Mouse (Mus musculus) C2C12 (cell line): ENCODE data around the gene Ptprm. TPM values are rescaled to one million over a fixed set of nuclear protein-coding genes. Genes with fewer than 3 reads are reported as not detected.

Experiments
- H3K27me3 ChIP-seq: one replicate; pipeline ENCODE4 v1.6.1; 2011; ENCODE audit not compliant: control insufficient read depth, insufficient read depth, insufficient read length
- H3K36me3 ChIP-seq: one replicate; pipeline ENCODE4 v1.6.1; 2011; ENCODE audit not compliant: control insufficient read depth, insufficient read depth
- H3K4me3 ChIP-seq: one replicate; pipeline ENCODE4 v1.5.1; 2011; ENCODE audit warnings: mild to moderate bottlenecking, control low read depth; ENCODE audit not compliant: poor library complexity, insufficient read depth, severe bottlenecking
- H3K79me2 ChIP-seq: one replicate; pipeline ENCODE4 v1.6.1; 2011; ENCODE audit not compliant: control insufficient read depth, insufficient read depth
- H3K79me3 ChIP-seq: one replicate; pipeline ENCODE4 v1.6.1; 2011; ENCODE audit warnings: low read depth, control low read depth
- H3ac ChIP-seq: one replicate; pipeline ENCODE3; 2011; ENCODE audit warnings: low read depth; ENCODE audit not compliant: control insufficient read depth, insufficient read length
- CEBPB ChIP-seq: IDR thresholded peaks from one replicate; pipeline ENCODE4 v1.6.1; 2011; ENCODE audit warnings: low read depth, mild to moderate bottlenecking, control low read depth, moderate library complexity
- CTCF ChIP-seq: IDR thresholded peaks from one replicate; pipeline ENCODE4 v1.5.1; 2011; ENCODE audit not compliant: control insufficient read depth, insufficient read depth, insufficient read length
- FOSL1 ChIP-seq: IDR thresholded peaks from one replicate; pipeline ENCODE4 v1.8.0; 2011; ENCODE audit warnings: mild to moderate bottlenecking, low read length; ENCODE audit not compliant: poor library complexity, insufficient read depth, severe bottlenecking
- MAX ChIP-seq: IDR thresholded peaks from one replicate; pipeline ENCODE4 v1.6.1; 2011; ENCODE audit warnings: mild to moderate bottlenecking, control low read depth
- MYOD1 ChIP-seq: IDR thresholded peaks from one replicate; pipeline ENCODE4 v1.6.1; 2011; ENCODE audit warnings: low read depth; ENCODE audit not compliant: control insufficient read depth, insufficient read length
- MYOG ChIP-seq: IDR thresholded peaks from one replicate; pipeline ENCODE4 v1.6.1; 2011; ENCODE audit not compliant: control insufficient read depth, insufficient read length; ENCODE audit errors: extremely low read depth
- USF1 ChIP-seq: IDR thresholded peaks from one replicate; pipeline ENCODE4 v1.6.1; 2011; ENCODE audit warnings: low read depth, mild to moderate bottlenecking, control low read depth, moderate library complexity
- polyA plus RNA-seq: library from polyadenylated mRNA; unstranded; fragments of >200 nt; fragmentation: generic; extraction: Trizol; gene quantifications from one replicate; pipeline ENCODE4 v1.2.1, GENCODE M21; 2012; ENCODE audit warnings: missing spikeins

Ptprm gene
- polyA plus RNA-seq, 1 experiment, result 4.4 TPM

DNA sequence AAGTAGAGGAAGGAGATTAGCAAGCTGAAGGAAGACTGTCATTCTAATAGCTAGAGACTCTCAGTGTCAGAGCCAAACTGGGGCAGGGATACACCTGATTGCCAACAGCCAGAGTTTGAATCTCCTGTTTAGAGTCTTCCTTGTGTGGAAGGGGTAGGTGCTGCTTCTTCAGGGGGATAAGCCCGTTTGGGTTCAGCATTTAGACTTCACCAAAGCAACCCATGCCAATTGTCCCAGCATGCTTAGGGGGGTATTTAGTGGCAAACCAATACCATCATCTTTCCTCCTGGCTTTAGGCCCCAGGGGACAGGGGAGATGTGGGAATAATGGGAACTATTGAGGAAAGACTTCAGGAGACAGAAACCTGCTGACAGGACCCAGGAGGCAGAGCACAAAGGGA, 460.1 kb downstream of the Ptprm start:
- H3K79me3 ChIP-seq, result no peaks in the 10 kb centered on the region
- TF ChIP-seq MYOD1, result no peak
- TF ChIP-seq CTCF, result no peak
- TF ChIP-seq MYOG, result no peak
- TF ChIP-seq USF1, result no peak
- TF ChIP-seq MAX, result no peak
- no peak for TF ChIP-seq FOSL1

GRCm38 (mm10) chr17:66891916-66892315, 462.3 kb downstream of the Ptprm start:
- no peaks in the 10 kb centered on the region for H3K79me2 ChIP-seq
- no peaks in the 10 kb centered on the region for H3K79me3 ChIP-seq
- H3K36me3 ChIP-seq, result no peaks in the 10 kb centered on the region
- no peak overlapping the region for H3K4me3 ChIP-seq
- no peak overlapping the region for H3ac ChIP-seq
- H3K27me3 ChIP-seq, result no peaks in the 10 kb centered on the region
- TF ChIP-seq FOSL1 (no peak), USF1 (no peak), CEBPB (no peak), CTCF (no peak), MYOG (no peak), MAX (no peak), MYOD1 (no peak)

More for the DNA sequence above, 460.1 kb downstream of the Ptprm start:
- Histone ChIP-seq H3K79me2 (no peaks in the 10 kb centered on the region), H3K4me3 (no peak overlapping the region), H3ac (no peak overlapping the region), H3K27me3 (no peaks in the 10 kb centered on the region), H3K36me3 (no peaks in the 10 kb centered on the region)

- H3ac ChIP-seq, result no peak overlapping the region
- no peaks in the 10 kb centered on the region for H3K79me2 ChIP-seq
- H3K27me3 ChIP-seq, result no peaks in the 10 kb centered on the region
- H3K79me3 ChIP-seq, result no peaks in the 10 kb centered on the region
- no peaks in the 10 kb centered on the region for H3K36me3 ChIP-seq
- TF ChIP-seq CEBPB, result no peak
- TF ChIP-seq FOSL1, result no peak
- TF ChIP-seq CTCF, result no peak
- TF ChIP-seq MYOD1, result no peak
- TF ChIP-seq MYOG, result no peak
- no peak for TF ChIP-seq MAX
- TF ChIP-seq USF1, result no peak
- no peak overlapping the region for H3K4me3 ChIP-seq
Measured at GRCm38 (mm10) chr17:66891067-66891862, 463.0 kb downstream of the Ptprm start.

DNA sequence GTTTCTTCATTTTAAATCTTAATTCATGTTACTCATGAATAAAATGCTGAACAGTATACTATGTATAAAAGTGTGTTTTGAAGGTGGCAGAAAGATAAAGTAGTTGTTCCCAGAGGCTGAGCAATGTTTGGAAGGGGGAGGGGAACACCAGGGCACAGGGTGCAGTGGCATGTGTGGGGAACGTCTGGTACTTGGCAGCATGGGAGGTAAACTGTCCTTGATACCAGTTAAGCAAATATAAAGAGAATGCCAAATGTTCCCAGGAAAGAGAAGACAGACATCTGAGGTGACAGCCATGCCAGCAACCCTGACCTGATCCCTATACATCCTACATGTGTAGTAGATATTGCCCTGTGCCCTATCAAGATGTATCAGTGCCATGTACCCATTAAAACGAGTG, 472.0 kb downstream of the Ptprm start:
- H3K79me3 ChIP-seq, result no peaks in the 10 kb centered on the region
- H3ac ChIP-seq, result no peak overlapping the region
- H3K27me3 ChIP-seq, result no peaks in the 10 kb centered on the region
- H3K79me2 ChIP-seq, result no peaks in the 10 kb centered on the region
- no peak for TF ChIP-seq MYOG
- no peak for TF ChIP-seq CTCF
- no peak for TF ChIP-seq CEBPB
- no peak for TF ChIP-seq MAX
- TF ChIP-seq FOSL1, result no peak
- TF ChIP-seq MYOD1, result no peak
- TF ChIP-seq USF1, result no peak
- H3K4me3 ChIP-seq, result no peak overlapping the region
- no peaks in the 10 kb centered on the region for H3K36me3 ChIP-seq

DNA sequence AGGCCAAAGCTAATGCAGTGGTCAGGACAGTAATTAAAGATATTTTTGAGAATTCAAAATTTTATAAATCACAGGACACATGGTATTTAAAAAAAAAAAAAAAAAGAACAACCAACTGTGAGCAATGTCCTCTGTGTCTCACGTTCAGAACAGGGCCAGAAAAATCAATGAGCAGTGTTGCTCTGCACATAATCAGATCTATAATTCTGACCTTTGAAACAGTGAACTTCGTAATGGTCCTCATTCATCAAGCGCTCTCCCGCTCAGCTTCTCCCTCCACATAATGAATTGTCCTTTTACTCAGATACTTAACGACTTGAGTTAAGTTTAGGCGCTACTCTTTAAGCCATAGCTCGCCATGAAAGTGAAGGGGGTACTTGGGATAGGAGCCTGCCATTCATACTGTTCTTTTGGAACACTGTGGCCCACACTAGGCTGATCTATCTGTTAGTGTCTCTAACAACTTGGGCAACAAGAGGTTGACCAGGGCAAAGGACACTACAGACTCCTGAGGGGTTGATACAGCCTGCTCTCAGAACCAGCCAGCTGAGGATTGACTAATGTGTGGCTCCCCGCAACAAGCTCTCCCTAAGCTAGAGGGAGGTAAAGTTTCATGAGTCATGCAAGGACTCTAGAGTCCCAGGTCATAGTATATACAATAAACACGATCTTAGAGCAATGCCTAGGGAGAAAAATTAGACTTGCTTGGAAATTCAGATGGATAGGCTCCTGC, 473.1 kb downstream of the Ptprm start:
- Histone ChIP-seq H3K27me3 (no peaks in the 10 kb centered on the region), H3ac (no peak overlapping the region), H3K4me3 (no peak overlapping the region), H3K79me3 (no peaks in the 10 kb centered on the region), H3K79me2 (no peaks in the 10 kb centered on the region), H3K36me3 (no peaks in the 10 kb centered on the region)
- no peak for TF ChIP-seq USF1
- TF ChIP-seq CTCF, result no peak
- no peak for TF ChIP-seq CEBPB
- no peak for TF ChIP-seq FOSL1
- no peak for TF ChIP-seq MYOG
- TF ChIP-seq MYOD1, result no peak
- TF ChIP-seq MAX, result no peak
